Mouse (Mus musculus): ENCODE data around the gene Plxdc1. TPM values are rescaled to one million over a fixed set of nuclear protein-coding genes. Genes with fewer than 3 reads are reported as not detected.

Gene Plxdc1
- polyA plus RNA-seq, 1 experiment from 2014 or later: 0.24 TPM

DNA sequence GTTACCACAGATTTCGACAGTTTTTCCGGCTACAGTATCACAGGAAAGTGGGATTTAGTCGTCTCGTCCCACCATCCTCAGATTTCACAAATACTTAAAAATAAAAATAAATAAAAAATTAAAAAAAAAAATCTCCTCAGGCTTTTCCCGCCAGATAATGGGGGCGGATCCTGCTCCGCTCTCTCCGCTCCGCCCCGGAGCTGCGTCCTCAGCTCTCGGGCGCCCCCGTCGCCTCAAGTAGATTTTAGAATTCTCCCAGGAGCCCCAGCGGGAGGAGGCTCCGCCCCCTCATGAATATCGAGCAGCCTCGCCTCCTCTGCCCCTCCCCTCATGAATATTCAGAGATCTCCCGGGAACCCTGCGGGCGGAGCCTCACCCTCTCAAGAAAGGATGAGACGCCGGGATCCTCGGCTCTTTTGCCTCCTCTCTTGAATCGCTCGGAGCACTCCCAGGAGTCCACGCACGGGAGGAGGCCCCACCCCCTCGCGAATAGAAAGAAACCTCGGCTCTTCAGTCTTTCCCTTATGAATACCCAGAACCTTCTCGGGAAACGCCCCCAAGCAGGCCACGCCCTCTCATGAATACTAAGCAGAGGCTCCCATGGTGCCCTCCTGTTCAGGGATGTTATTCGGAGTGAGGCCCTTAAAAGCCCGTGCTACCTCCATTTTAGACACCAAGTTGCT is 102.2 kb downstream of the Plxdc1 start, which contains the start of gene Fbxo47:
TSS of gene Fbxo47 (minus strand) at position 237 of the 683 bp plus-strand sequence.
- DNase-seq (ENCODE audit: low spot score): peak; percentile 98

DNA sequence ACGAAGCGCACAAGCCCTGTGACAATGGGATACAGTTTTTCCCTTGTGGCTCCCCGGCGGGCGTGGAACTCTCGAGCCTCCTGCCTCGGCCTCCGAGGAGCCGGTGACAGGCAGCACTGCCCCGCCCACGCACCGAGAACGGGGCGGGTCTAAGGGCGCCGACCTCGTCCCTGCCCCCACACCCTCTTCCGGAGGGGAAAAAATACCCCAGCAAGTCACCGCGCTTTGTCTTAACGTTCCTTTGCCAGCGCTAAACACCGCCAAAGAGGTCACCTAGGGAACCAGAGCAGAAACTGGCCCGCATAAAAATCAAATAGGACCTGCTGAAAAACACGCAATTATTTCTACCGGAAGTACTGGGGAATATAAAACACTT is 102.7 kb downstream of the Plxdc1 start:
- H3K4me3 ChIP-seq: peak overlapping the region; percentile 64
- no peaks in the 10 kb centered on the region for H3K27me3 ChIP-seq (ENCODE audit: insufficient read depth, poor library complexity, severe bottlenecking)
- peak; percentile 73 for DNase-seq (ENCODE audit: low spot score)
- H3K27ac ChIP-seq: peak overlapping the region; percentile 90
- H3K9me3 ChIP-seq: no peaks in the 10 kb centered on the region
- 0 out of 2 replicates have a peak, but pooled peaks cover 7% of the 10 kb centered on the region for H3K4me1 ChIP-seq (replicated peaks)
- no peaks in the 10 kb centered on the region for H3K36me3 ChIP-seq
- WGBS: 5% methylated on average over 26 of the region's 26 CpGs

More for the DNA sequence above, 102.2 kb downstream of the Plxdc1 start, which contains the start of gene Fbxo47:
- Histone ChIP-seq H3K9me3 (no peaks in the 10 kb centered on the region), H3K4me3 (peak within 1 kb of the TSS; percentile 64), H3K4me1 (replicated peaks) (0 out of 2 replicates have a peak, but pooled peaks cover 7% of the 10 kb centered on the region), H3K27ac (peak within 1 kb of the TSS; percentile 90), H3K27me3 (ENCODE audit: insufficient read depth, poor library complexity, severe bottlenecking) (no peaks in the 10 kb centered on the region), H3K36me3 (no peaks in the 10 kb centered on the region)
- under 1% methylated on average over 37 of the region's 37 CpGs for WGBS

DNA sequence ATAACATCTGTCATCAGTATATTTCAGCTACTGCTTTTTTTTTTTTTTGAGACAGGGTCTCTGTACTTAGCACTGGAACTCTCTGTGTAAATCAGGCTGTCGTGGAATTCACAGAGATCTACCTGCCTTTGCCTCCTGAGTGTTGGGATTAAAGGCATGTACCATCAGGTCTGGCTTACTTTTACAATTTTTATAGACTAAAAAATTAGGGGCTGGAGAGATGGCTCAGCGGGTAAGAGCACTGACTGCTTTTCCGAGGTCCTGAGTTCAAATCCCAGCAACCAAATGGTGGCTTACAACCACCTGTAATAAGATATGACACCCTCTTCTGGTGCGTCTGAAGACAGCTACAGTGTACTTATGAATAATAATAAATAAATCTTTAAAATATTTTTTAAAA is 105.9 kb downstream of the Plxdc1 start:
- Histone ChIP-seq H3K9me3 (no peaks in the 10 kb centered on the region), H3K4me3 (no peak overlapping the region), H3K27ac (no peak overlapping the region), H3K36me3 (no peaks in the 10 kb centered on the region), H3K27me3 (ENCODE audit: insufficient read depth, poor library complexity, severe bottlenecking) (no peaks in the 10 kb centered on the region), H3K4me1 (replicated peaks) (0 out of 2 replicates have a peak, but pooled peaks cover 7% of the 10 kb centered on the region)
- DNase-seq (ENCODE audit: low spot score): no peak
- 95% methylated on average over 4 of the region's 4 CpGs for WGBS

DNA sequence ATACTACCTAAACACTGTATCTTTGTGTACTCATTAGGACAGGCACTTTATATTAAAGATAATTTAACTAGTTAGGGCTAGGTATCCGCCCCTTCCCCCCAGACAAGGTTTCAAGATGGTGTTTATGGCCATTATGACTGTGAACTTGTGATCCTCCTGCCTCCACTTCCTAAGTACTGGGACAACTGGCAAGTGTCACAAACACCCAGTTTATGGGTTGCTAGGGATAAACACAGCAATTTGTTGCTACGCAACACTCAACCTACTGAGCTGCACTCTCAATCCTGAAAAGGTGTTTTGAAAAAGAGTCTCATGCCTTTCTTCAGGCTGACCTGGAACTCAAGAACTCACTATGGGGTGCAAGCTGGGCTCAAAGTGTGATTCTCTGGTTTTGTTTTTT is 108.9 kb downstream of the Plxdc1 start:
- Histone ChIP-seq H3K36me3 (no peaks in the 10 kb centered on the region), H3K9me3 (no peaks in the 10 kb centered on the region), H3K4me1 (replicated peaks) (no peaks in the 10 kb centered on the region), H3K27me3 (ENCODE audit: insufficient read depth, poor library complexity, severe bottlenecking) (no peaks in the 10 kb centered on the region), H3K4me3 (no peak overlapping the region), H3K27ac (no peak overlapping the region)
- 88% methylated on average over 2 of the region's 2 CpGs for WGBS
- DNase-seq (ENCODE audit: low spot score): no peak

DNA sequence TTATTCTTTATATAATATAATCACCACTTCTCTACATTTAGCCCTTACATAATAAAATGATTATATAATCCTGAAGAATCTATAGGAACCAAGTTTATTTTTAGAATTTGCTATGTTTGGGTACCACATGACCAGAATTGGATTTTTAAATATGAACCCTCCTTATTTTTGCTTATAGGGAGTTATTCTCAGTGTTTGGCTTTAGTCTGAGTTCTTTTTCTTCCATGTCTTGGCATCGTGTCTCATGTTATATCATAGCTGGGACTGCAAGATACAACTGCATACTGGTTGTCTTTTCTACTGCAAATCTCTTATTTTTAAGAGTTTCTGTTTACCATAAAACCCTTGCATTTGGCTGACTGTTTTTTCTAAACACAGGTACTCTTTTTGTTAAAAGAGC is 111.8 kb downstream of the Plxdc1 start:
- 87% methylated on average over 1 of the region's 1 CpGs for WGBS
- H3K9me3 ChIP-seq: no peaks in the 10 kb centered on the region
- no peak overlapping the region for H3K27ac ChIP-seq
- H3K36me3 ChIP-seq: no peaks in the 10 kb centered on the region
- no peak overlapping the region for H3K4me3 ChIP-seq
- no peaks in the 10 kb centered on the region for H3K27me3 ChIP-seq (ENCODE audit: insufficient read depth, poor library complexity, severe bottlenecking)
- H3K4me1 ChIP-seq (replicated peaks): no peaks in the 10 kb centered on the region
- DNase-seq (ENCODE audit: low spot score): no peak

Other genes starting within 250 kb of the Plxdc1 start
- gene Pip4k2b, start 241.7 kb downstream of the Plxdc1 start, polyA plus RNA-seq (2016; fragmentation: Nextera tagmentation; extraction: Ambion mirVana): 1.8 and 2.0 TPM in 2 replicates
- gene Cwc25, start 219.9 kb downstream of the Plxdc1 start, polyA plus RNA-seq (2016; fragmentation: Nextera tagmentation; extraction: Ambion mirVana): 19.4 and 20.6 TPM in 2 replicates
- 0.37 and 0.80 TPM in 2 replicates for gene 1700001P01Rik, start 210.5 kb downstream of the Plxdc1 start, polyA plus RNA-seq (2016; fragmentation: Nextera tagmentation; extraction: Ambion mirVana)
- 381 and 439 TPM in 2 replicates for gene Rpl23, start 204.0 kb downstream of the Plxdc1 start, polyA plus RNA-seq (2016; fragmentation: Nextera tagmentation; extraction: Ambion mirVana)
- gene Lasp1, start 187.4 kb downstream of the Plxdc1 start, polyA plus RNA-seq (2016; fragmentation: Nextera tagmentation; extraction: Ambion mirVana): 77.7 and 90.1 TPM in 2 replicates
- gene B230217C12Rik, start 145.7 kb downstream of the Plxdc1 start, polyA plus RNA-seq (2016; fragmentation: Nextera tagmentation; extraction: Ambion mirVana): 10.0 and 12.3 TPM in 2 replicates
- 0.73 and 1.0 TPM in 2 replicates for gene Fbxo47, start 102.3 kb downstream of the Plxdc1 start, polyA plus RNA-seq (2016; fragmentation: Nextera tagmentation; extraction: Ambion mirVana)
- gene Arl5c, start 9.7 kb upstream of the Plxdc1 start, polyA plus RNA-seq (2016; fragmentation: Nextera tagmentation; extraction: Ambion mirVana): 13.3 and 16.2 TPM in 2 replicates
- 7.6 and 22.9 TPM in 2 replicates for gene Cacnb1, start 36.6 kb upstream of the Plxdc1 start, polyA plus RNA-seq (2016; fragmentation: Nextera tagmentation; extraction: Ambion mirVana)
- gene Rpl19, start 40.3 kb upstream of the Plxdc1 start, polyA plus RNA-seq (2016; fragmentation: Nextera tagmentation; extraction: Ambion mirVana): 1,011 and 1,145 TPM in 2 replicates
- gene Stac2, start 67.0 kb upstream of the Plxdc1 start, polyA plus RNA-seq (2016; fragmentation: Nextera tagmentation; extraction: Ambion mirVana): 1.1 and 1.5 TPM in 2 replicates
- 23.4 and 23.8 TPM in 2 replicates for gene Fbxl20, start 164.0 kb upstream of the Plxdc1 start, polyA plus RNA-seq (2016; fragmentation: Nextera tagmentation; extraction: Ambion mirVana)
- 62.8 and 73.0 TPM in 2 replicates for gene Med1, start 206.8 kb upstream of the Plxdc1 start, polyA plus RNA-seq (2016; fragmentation: Nextera tagmentation; extraction: Ambion mirVana)
- 10.2 and 12.6 TPM in 2 replicates for gene Cdk12, start 216.6 kb upstream of the Plxdc1 start, polyA plus RNA-seq (2016; fragmentation: Nextera tagmentation; extraction: Ambion mirVana)